Mouse (Mus musculus) ES-E14 (cell line): ENCODE measurements at regions not wholly inside any gene's neighbourhood (a gene's known extent, or its start where the extent isn't known, plus 50 kb on each side); places are given as distances from the start of the nearest gene placed in this dataset.
A peak's percentile ranks its signal among the peaks of the same experiment; 100 is the strongest.

ENCODE experiments used
- DNase-seq: peaks from one replicate; pipeline ENCODE4 v3.0.0-alpha.2; 2013; ENCODE audit warnings: low read depth, low spot score
- H3K27ac ChIP-seq: 2 replicates; pipeline ENCODE4 v1.5.1; 2012; ENCODE audit warnings: low read depth, mild to moderate bottlenecking, low read length, moderate library complexity, mixed read lengths; ENCODE audit not compliant: poor library complexity, insufficient read depth, severe bottlenecking
- H3K36me3 ChIP-seq: 2 replicates; pipeline ENCODE4 v1.6.1; 2012; ENCODE audit warnings: mild to moderate bottlenecking, low read length, moderate library complexity, mixed read lengths; ENCODE audit not compliant: control insufficient read depth, poor library complexity, insufficient read depth, severe bottlenecking
- H3K4me1 ChIP-seq, 2 experiments: fragments of 150-350 bp in 1 of 2; sonication (generic) in 1 of 2; 2 replicates each; pipeline ENCODE4 v1.6.1; 2012; ENCODE audit warnings: low read length in 2 of 2, mild to moderate bottlenecking in 1 of 2, mixed read lengths in 1 of 2; ENCODE audit not compliant: control insufficient read depth in 2 of 2, insufficient read depth in 2 of 2, poor library complexity in 1 of 2
- H3K4me3 ChIP-seq, 2 experiments: fragments of 150-350 bp in 1 of 2; sonication (generic) in 1 of 2; 2 replicates each; pipeline ENCODE4 v1.5.1; 2012; ENCODE audit warnings: low read length in 2 of 2, low read depth in 1 of 2, mild to moderate bottlenecking in 1 of 2, mixed read lengths in 1 of 2; ENCODE audit not compliant: insufficient read depth in 1 of 2, poor library complexity in 1 of 2, severe bottlenecking in 1 of 2
- H3K9ac ChIP-seq: 2 replicates; pipeline ENCODE4 v1.6.1; 2012; ENCODE audit warnings: low read depth, mild to moderate bottlenecking, low read length, mixed read lengths; ENCODE audit not compliant: poor library complexity, insufficient read depth, severe bottlenecking
- H3K9me3 ChIP-seq: fragments of 150-350 bp; sonication (generic); 2 replicates; pipeline ENCODE4 v1.6.1; 2012; ENCODE audit warnings: low read depth, mild to moderate bottlenecking, low read length; ENCODE audit not compliant: control insufficient read depth, insufficient read depth
- CHD2 ChIP-seq: IDR thresholded peaks from 2 replicates; pipeline ENCODE4 v1.6.1; 2014; ENCODE audit warnings: mild to moderate bottlenecking, low read depth, low read length, inconsistent platforms
- HCFC1 ChIP-seq: IDR thresholded peaks from 2 replicates; pipeline ENCODE4 v1.6.1; 2012; ENCODE audit warnings: low read length, inconsistent platforms, borderline replicate concordance; ENCODE audit not compliant: insufficient read depth
- MAFK ChIP-seq: IDR thresholded peaks from 2 replicates; pipeline ENCODE4 v1.6.1; 2014; ENCODE audit warnings: mild to moderate bottlenecking, low read depth, low read length, inconsistent platforms; ENCODE audit not compliant: insufficient read depth
- ZC3H11A ChIP-seq: IDR thresholded peaks from 2 replicates; pipeline ENCODE4 v1.6.1; 2012; ENCODE audit warnings: low read depth, mild to moderate bottlenecking, inconsistent platforms, low read length, borderline replicate concordance
- ZNF384 ChIP-seq: IDR thresholded peaks from 2 replicates; pipeline ENCODE4 v1.6.1; 2012; ENCODE audit warnings: low read depth, low read length, inconsistent platforms
- in situ Hi-C, 2 experiments: fragments of 600-800 bp; cut with MboI; formaldehyde crosslinking; loops; one replicate each; pipeline ENCODE4 v1.15.1; 2025; ENCODE audit warnings: low sequenced_read_pairs in 2 of 2, inconsistent platforms in 1 of 2; ENCODE audit not compliant: unreplicated experiment in 2 of 2

DNA sequence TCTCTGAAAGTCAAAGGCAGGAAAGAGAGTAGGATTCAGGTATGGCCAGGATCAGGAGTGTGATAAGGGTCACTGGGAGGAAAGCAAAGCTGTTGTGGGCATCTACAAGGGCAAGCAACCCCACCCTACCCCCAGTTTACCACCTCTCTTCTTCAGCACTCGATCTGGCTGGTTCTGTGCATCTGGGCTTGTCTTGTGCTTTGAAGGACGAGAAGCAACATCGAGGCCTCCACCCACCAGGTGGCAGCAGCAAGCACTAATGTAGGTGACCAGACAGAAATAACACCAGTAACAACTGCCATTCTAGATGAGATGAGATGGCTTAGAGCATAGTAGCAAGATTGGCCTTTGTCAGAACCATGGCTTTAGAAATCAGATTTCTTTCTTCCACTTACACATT, 507.2 kb upstream of the Sox11 start:
- H3K9me3 ChIP-seq = no peaks in the 10 kb centered on the region
- no peak overlapping the region for H3K9ac ChIP-seq
- DNase-seq = peak; percentile 37
- H3K4me1 ChIP-seq = no peaks in the 10 kb centered on the region
- no peaks in the 10 kb centered on the region for H3K36me3 ChIP-seq
- in situ Hi-C loops = no loop called here
- H3K4me3 ChIP-seq = no peak overlapping the region
- no peak for TF ChIP-seq MAFK
- TF ChIP-seq ZC3H11A = no peak
- TF ChIP-seq CHD2 = no peak
- TF ChIP-seq HCFC1 = no peak
- H3K27ac ChIP-seq = no peak overlapping the region

DNA sequence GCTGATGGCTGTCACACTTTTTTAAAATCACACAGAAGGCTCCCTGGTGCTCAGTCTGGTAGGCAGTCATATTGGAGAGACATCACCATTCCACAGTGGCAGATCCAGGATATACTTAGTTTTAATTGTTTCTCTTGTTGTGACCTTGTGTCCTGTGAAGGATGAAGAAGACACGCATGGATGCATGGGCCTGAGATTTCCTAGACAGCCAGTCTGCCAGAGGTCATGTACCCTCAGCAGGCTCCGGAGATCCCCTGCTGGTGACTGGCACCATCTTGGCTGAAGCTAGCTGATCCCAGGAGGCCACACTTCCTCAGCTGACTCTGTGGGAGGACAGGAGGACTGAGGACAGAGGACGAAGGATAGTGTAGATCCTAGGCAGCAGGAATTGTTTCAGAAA, 506.7 kb upstream of the Sox11 start:
- no peak for TF ChIP-seq HCFC1
- TF ChIP-seq CHD2 = no peak
- no peak for TF ChIP-seq ZNF384
- no peak for TF ChIP-seq MAFK
- TF ChIP-seq ZC3H11A = no peak
- Histone ChIP-seq H3K9ac (no peak overlapping the region), H3K27ac (no peak overlapping the region), H3K4me3 (no peak overlapping the region), H3K4me1 (no peaks in the 10 kb centered on the region), H3K36me3 (no peaks in the 10 kb centered on the region), H3K9me3 (no peaks in the 10 kb centered on the region)
- no peak for DNase-seq
- in situ Hi-C loops = no loop called here

DNA sequence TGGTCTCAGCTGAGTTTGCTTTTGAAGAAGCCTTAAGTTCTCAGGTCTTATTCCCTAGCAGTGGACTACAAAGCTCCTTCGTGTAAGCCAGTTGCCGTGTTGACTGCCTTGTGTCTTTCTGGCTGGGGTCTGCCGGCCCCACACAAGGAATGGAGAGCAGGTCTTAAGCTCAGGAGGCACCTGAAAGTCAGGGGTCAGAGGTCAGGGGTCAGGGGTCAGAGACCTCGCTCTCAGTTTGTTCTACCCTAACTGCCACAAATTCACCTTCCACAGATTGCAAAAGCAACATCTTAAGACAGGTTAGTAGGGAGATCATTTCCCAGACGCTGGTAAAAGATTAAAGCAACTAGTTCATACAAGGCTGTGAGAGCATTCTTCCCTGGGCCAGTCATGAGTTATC, 505.8 kb upstream of the Sox11 start:
- Histone ChIP-seq H3K9me3 (no peaks in the 10 kb centered on the region), H3K36me3 (no peaks in the 10 kb centered on the region), H3K4me3 (no peak overlapping the region), H3K9ac (no peak overlapping the region), H3K27ac (no peak overlapping the region), H3K4me1 (no peaks in the 10 kb centered on the region)
- DNase-seq = no peak
- in situ Hi-C loops = no loop called here
- no peak for TF ChIP-seq MAFK
- no peak for TF ChIP-seq CHD2
- no peak for TF ChIP-seq ZC3H11A
- no peak for TF ChIP-seq HCFC1
- no peak for TF ChIP-seq ZNF384

DNA sequence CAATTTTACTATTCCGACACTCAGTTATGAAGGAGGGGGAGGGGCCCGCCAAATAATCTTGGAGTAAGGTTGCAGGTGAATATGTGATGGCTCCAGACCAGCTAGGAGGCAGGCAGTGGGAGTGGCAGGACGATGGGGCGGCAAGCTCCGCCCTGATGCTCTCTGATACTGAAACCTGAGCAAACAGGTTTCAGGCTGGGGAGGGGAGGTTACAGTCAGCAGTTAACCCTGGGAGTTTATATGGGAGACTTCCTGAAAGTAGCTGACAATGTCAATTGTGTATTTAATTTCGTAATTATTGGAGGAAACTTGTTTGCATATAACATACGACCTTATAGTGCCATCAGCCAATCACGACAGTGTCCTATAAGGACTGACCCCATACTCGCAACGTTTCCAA, 505.0 kb upstream of the Sox11 start:
- Histone ChIP-seq H3K27ac (no peak overlapping the region), H3K4me3 (no peak overlapping the region), H3K9me3 (no peaks in the 10 kb centered on the region), H3K4me1 (no peaks in the 10 kb centered on the region), H3K9ac (no peak overlapping the region), H3K36me3 (no peaks in the 10 kb centered on the region)
- DNase-seq = no peak
- no peak for TF ChIP-seq MAFK
- no peak for TF ChIP-seq CHD2
- no peak for TF ChIP-seq ZNF384
- TF ChIP-seq HCFC1 = no peak
- TF ChIP-seq ZC3H11A = no peak
- in situ Hi-C loops = no loop called here

DNA sequence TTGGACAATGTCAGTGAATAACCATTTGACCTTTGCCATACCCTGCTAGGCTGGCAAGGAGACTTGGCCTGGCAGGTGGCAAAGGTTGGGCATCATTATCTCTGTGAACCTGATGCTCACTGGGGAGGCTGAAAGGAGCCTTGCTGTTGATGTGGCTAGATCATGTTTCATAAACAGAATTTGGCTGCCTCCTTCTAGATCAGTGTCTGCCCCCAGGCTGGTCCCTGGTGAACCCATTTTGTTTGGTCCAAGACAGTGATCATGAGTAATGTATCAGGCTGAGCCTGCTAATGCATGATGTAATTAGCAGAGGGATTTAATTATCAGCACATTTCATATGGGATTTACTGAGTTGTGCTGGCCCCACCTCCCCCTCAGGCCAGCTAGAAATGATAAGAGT, 502.6 kb upstream of the Sox11 start:
- DNase-seq = no peak
- Histone ChIP-seq H3K9ac (no peak overlapping the region), H3K4me3 (no peak overlapping the region), H3K27ac (no peak overlapping the region), H3K4me1 (no peaks in the 10 kb centered on the region), H3K36me3 (no peaks in the 10 kb centered on the region), H3K9me3 (no peaks in the 10 kb centered on the region)
- in situ Hi-C loops = no loop called here
- no peak for TF ChIP-seq MAFK
